Mouse (Mus musculus) embryonic stem cell, embryonic (primary cell): ENCODE results near the gene Ppp4r1.

ENCODE experiments used
- CTCF ChIA-PET, 4 experiments: fragments of 300-600 bp in 2 of 4; fragments of 350-600 bp in 2 of 4; sonication (Branson Sonifier 250); formaldehyde crosslinking; loops; one replicate each; lab custom pipeline; 2022; ENCODE audit warnings: inconsistent platforms in 2 of 4; lab: Charles Lee
- POLR2A ChIA-PET, 4 experiments: fragments of 300-600 bp in 2 of 4; fragments of 350-600 bp in 2 of 4; sonication (Branson Sonifier 250); formaldehyde crosslinking; loops; one replicate each; lab custom pipeline; 2022; ENCODE audit warnings: antibody characterized with exemption in 4 of 4, inconsistent platforms in 1 of 4; lab: Charles Lee

The Ppp4r1 gene

GRCm38 (mm10) chr17:65884061-65884669, 101.8 kb downstream of the Ppp4r1 start:
- CTCF ChIA-PET, result interaction anchor here (0.6 to 2.9 kb wide), 19 partner anchors 8 to 223 kb away, joined by 3 to 20 read pairs (median 5); partner anchors contain the start of gene Ndufv2 (in 1 of the 4)
- POLR2A ChIA-PET, result interaction anchor here (0.6 to 5.7 kb wide), 64 partner anchors 9 to 623 kb away, joined by 3 to 71 read pairs (median 4); partner anchors contain the start of genes Ndufv2 (in 3 of the 4), Vapa (in 3 of the 4), Ankrd12 (in 1 of the 4) and Ddx11 (in 1 of the 4)

GRCm38 (mm10) chr17:65884691-65885397, 102.5 kb downstream of the Ppp4r1 start:
- POLR2A ChIA-PET, result interaction anchor here in 3 of 4 experiments (0.6 to 5.7 kb wide), 70 partner anchors 9 to 622 kb away, joined by 3 to 71 read pairs (median 4); partner anchors contain the start of genes Ndufv2 (in 3 of the 3), Vapa (in 3 of the 3), Ankrd12 (in 1 of the 3) and Ddx11 (in 1 of the 3)
- CTCF ChIA-PET, result interaction anchor here (0.6 to 2.9 kb wide), 21 partner anchors 9 to 222 kb away, joined by 3 to 20 read pairs (median 4); partner anchors contain the start of gene Ndufv2 (in 1 of the 4)

GRCm38 (mm10) chr17:65885398-65885696, 103.0 kb downstream of the Ppp4r1 start:
- CTCF ChIA-PET, result interaction anchor here in 3 of 4 experiments (0.7 to 2.9 kb wide), 13 partner anchors 11 to 221 kb away, joined by 3 to 20 read pairs (median 5); no protein-coding TSS in a partner anchor
- POLR2A ChIA-PET, result interaction anchor here in 3 of 4 experiments (0.6 to 5.7 kb wide), 53 partner anchors 9 to 622 kb away, joined by 3 to 71 read pairs (median 5); partner anchors contain the start of genes Ndufv2 (in 2 of the 3), Vapa (in 2 of the 3), Ankrd12 (in 1 of the 3) and Twsg1 (in 1 of the 3)

- ChIA-PET POLR2A (interaction anchor here (0.6 to 5.7 kb wide), 43 partner anchors 8 to 599 kb away, joined by 3 to 71 read pairs (median 5); partner anchors contain the start of genes Vapa (in 2 of the 4), Ankrd12 (in 1 of the 4), Ndufv2 (in 1 of the 4) and Ppp4r1 (in 1 of the 4)), CTCF (interaction anchor here in 3 of 4 experiments (0.6 to 2.9 kb wide), 7 partner anchors 12 to 205 kb away, joined by 3 to 18 read pairs (median 5); no protein-coding TSS in a partner anchor)
Observed at GRCm38 (mm10) chr17:65885697-65886529, 103.5 kb downstream of the Ppp4r1 start, which contains the start of gene Ralbp1. Ralbp1 (minus strand) TSS chr17:65885798.

GRCm38 (mm10) chr17:65886571-65886970, 104.2 kb downstream of the Ppp4r1 start:
- CTCF ChIA-PET, result interaction anchor here in 3 of 4 experiments (0.6 to 2.9 kb wide), 5 partner anchors 17 to 380 kb away, joined by 3 to 18 read pairs (median 4); no protein-coding TSS in a partner anchor
- POLR2A ChIA-PET, result interaction anchor here in 3 of 4 experiments (0.6 to 4.6 kb wide), 18 partner anchors 10 to 273 kb away, joined by 3 to 71 read pairs (median 3); partner anchors contain the start of genes Ppp4r1 (in 1 of the 3) and Vapa (in 1 of the 3)

- ChIA-PET CTCF (no interaction called here), POLR2A (interaction anchor here in 1 of 4 experiments (1.5 kb wide), 1 partner anchor 12 kb away, joined by 4 read pairs; no protein-coding TSS in a partner anchor)
Observed at GRCm38 (mm10) chr17:65889476-65889875, 107.1 kb downstream of the Ppp4r1 start.
